Mouse (Mus musculus) MEL (cell line): ENCODE results near the gene Grip1.

Experiments used
- CHD1 ChIP-seq: IDR thresholded peaks from 2 replicates; pipeline ENCODE4 v1.6.1; 2012; ENCODE audit warnings: low read depth, mild to moderate bottlenecking, inconsistent platforms, low read length, improper control_type of control experiment
- CTCF ChIP-seq, 3 experiments: IDR thresholded peaks in 2 of 3; conservative IDR thresholded peaks in 1 of 3; 2 replicates each; pipeline ENCODE4 v1.5.1; 2011 to 2012; ENCODE audit warnings: low read length in 3 of 3, low read depth in 2 of 3, mild to moderate bottlenecking in 2 of 3, improper control_type of control experiment in 1 of 3, inconsistent platforms in 1 of 3, mixed read lengths in 1 of 3, moderate library complexity in 1 of 3; ENCODE audit not compliant: control insufficient read depth in 1 of 3, insufficient read depth in 1 of 3, poor library complexity in 1 of 3, severe bottlenecking in 1 of 3
- E2F4 ChIP-seq: IDR thresholded peaks from 2 replicates; pipeline ENCODE4 v1.6.1; 2011; ENCODE audit warnings: low read depth, low read length, improper control_type of control experiment, borderline replicate concordance
- GATA1 ChIP-seq: IDR thresholded peaks from 2 replicates; pipeline ENCODE4 v1.6.1; 2011; ENCODE audit warnings: low read depth, low read length, improper control_type of control experiment
- HCFC1 ChIP-seq: IDR thresholded peaks from 2 replicates; pipeline ENCODE4 v1.6.1; 2012; ENCODE audit warnings: low read depth, mild to moderate bottlenecking, inconsistent platforms, low read length, improper control_type of control experiment, moderate library complexity
- MAZ ChIP-seq: IDR thresholded peaks from 2 replicates; pipeline ENCODE4 v1.6.1; 2012; ENCODE audit warnings: low read depth, mild to moderate bottlenecking, inconsistent platforms, low read length, improper control_type of control experiment
- MXI1 ChIP-seq: IDR thresholded peaks from 2 replicates; pipeline ENCODE4 v1.6.1; 2011; ENCODE audit warnings: mild to moderate bottlenecking, low read depth, low read length, improper control_type of control experiment
- POLR2A ChIP-seq, 2 experiments: IDR thresholded peaks; 2 replicates each; pipeline ENCODE4 v1.6.1; 2011 to 2012; ENCODE audit warnings: low read length in 2 of 2, mild to moderate bottlenecking in 2 of 2, control low read depth in 1 of 2, improper control_type of control experiment in 1 of 2, low read depth in 1 of 2, moderate library complexity in 1 of 2; ENCODE audit not compliant: control insufficient read depth in 1 of 2, insufficient read depth in 1 of 2, poor library complexity in 1 of 2
- SIN3A ChIP-seq: IDR thresholded peaks from 2 replicates; pipeline ENCODE4 v1.6.1; 2012; ENCODE audit warnings: low read length, improper control_type of control experiment, inconsistent platforms
- TBP ChIP-seq: IDR thresholded peaks from 2 replicates; pipeline ENCODE4 v1.8.0; 2011; ENCODE audit warnings: low read depth, low read length, improper control_type of control experiment
- TCF12 ChIP-seq: IDR thresholded peaks from 2 replicates; pipeline ENCODE4 v1.6.1; 2014; ENCODE audit warnings: low read depth, mild to moderate bottlenecking, inconsistent platforms, low read length, improper control_type of control experiment, moderate library complexity
- UBTF ChIP-seq: IDR thresholded peaks from 2 replicates; pipeline ENCODE4 v1.6.1; 2012; ENCODE audit warnings: low read depth, mild to moderate bottlenecking, inconsistent platforms, low read length, improper control_type of control experiment, moderate library complexity, borderline replicate concordance; ENCODE audit not compliant: insufficient read depth
- USF1 ChIP-seq: IDR thresholded peaks from 2 replicates; pipeline ENCODE4 v1.6.1; 2014; ENCODE audit warnings: low read depth, mild to moderate bottlenecking, inconsistent platforms, low read length, improper control_type of control experiment, moderate library complexity
- ZC3H11A ChIP-seq: IDR thresholded peaks from 2 replicates; pipeline ENCODE4 v1.6.1; 2012; ENCODE audit warnings: low read depth, mild to moderate bottlenecking, inconsistent platforms, low read length, improper control_type of control experiment

GRCm38 (mm10) chr10:119833334-119833733, 379.7 kb downstream of the Grip1 start:
- no peak for TF ChIP-seq POLR2A (IDR thresholded peaks at IDR 0.05; ENCODE audit: control insufficient read depth in 1 of 2, insufficient read depth in 1 of 2, low read depth in 1 of 2, low read length in 2 of 2, poor library complexity in 1 of 2)
- no peak for TF ChIP-seq MAZ
- no peak for TF ChIP-seq CTCF (IDR thresholded peaks at IDR 0.05 in 2 of 3, conservative IDR thresholded peaks at IDR 0.05 in 1 of 3; ENCODE audit: control insufficient read depth in 1 of 3, insufficient read depth in 1 of 3, low read depth in 2 of 3, low read length in 3 of 3, poor library complexity in 1 of 3, severe bottlenecking in 1 of 3)
- no peak for TF ChIP-seq UBTF
- no peak for TF ChIP-seq E2F4
- no peak for TF ChIP-seq HCFC1
- no peak for TF ChIP-seq TBP
- TF ChIP-seq MXI1: no peak
- no peak for TF ChIP-seq TCF12
- TF ChIP-seq SIN3A: no peak
- no peak for TF ChIP-seq GATA1
- TF ChIP-seq USF1: no peak
- no peak for TF ChIP-seq ZC3H11A
- TF ChIP-seq CHD1: no peak
